Mouse (Mus musculus) midbrain, postnatal 0 days (tissue): Measurements from ENCODE around the gene Cog5. TPM values are rescaled to one million over a fixed set of nuclear protein-coding genes. Genes with fewer than 3 reads are reported as not detected.

Source experiments
- ATAC-seq: fragments of 200-750 bp; cut with Nextera tagmentation; 2 replicates; pipeline ENCODE4 v1.8.0; 2017; ENCODE audit warnings: moderate number of reproducible peaks, mild to moderate bottlenecking, moderate TSS enrichment, moderate library complexity; ENCODE audit not compliant: low FRiP score
- DNase-seq: peaks from one replicate; pipeline ENCODE4 v3.0.0-alpha.2; 2015; ENCODE audit warnings: low spot score
- H3K27ac ChIP-seq: fragments of 300-500 bp; sonication (generic); 2 replicates; pipeline ENCODE4 v1.5.1; 2014; ENCODE audit warnings: low read depth, mild to moderate bottlenecking, low read length, mixed read lengths
- H3K27me3 ChIP-seq: fragments of 300-500 bp; sonication (generic); 2 replicates; pipeline ENCODE4 v1.6.1; 2014; ENCODE audit warnings: low read length, control low read depth, mixed read lengths; ENCODE audit not compliant: insufficient read depth
- H3K36me3 ChIP-seq: fragments of 300-500 bp; sonication (generic); 2 replicates; pipeline ENCODE4 v1.6.1; 2014; ENCODE audit warnings: low read length, control low read depth, mixed read lengths; ENCODE audit not compliant: insufficient read depth
- H3K4me1 ChIP-seq: fragments of 300-500 bp; sonication (generic); 2 replicates; pipeline ENCODE4 v1.6.1; 2014; ENCODE audit warnings: mild to moderate bottlenecking, control low read depth, antibody characterized with exemption, low read length, mixed read lengths; ENCODE audit not compliant: insufficient read depth
- H3K4me2 ChIP-seq: fragments of 300-500 bp; sonication (generic); 2 replicates; pipeline ENCODE4 v1.6.1; 2014; ENCODE audit warnings: low read depth, mild to moderate bottlenecking, low read length, mixed read lengths; ENCODE audit not compliant: poor library complexity, severe bottlenecking
- H3K4me3 ChIP-seq: fragments of 300-500 bp; sonication (generic); 2 replicates; pipeline ENCODE4 v1.5.1; 2014; ENCODE audit warnings: low read depth, mild to moderate bottlenecking, low read length, moderate library complexity
- H3K9ac ChIP-seq: fragments of 300-500 bp; sonication (generic); replicated peaks from 2 replicates; pipeline ENCODE4 v1.6.1; 2014; ENCODE audit warnings: mild to moderate bottlenecking, low read length, moderate library complexity, mixed read lengths; ENCODE audit not compliant: poor library complexity, severe bottlenecking
- H3K9me3 ChIP-seq: fragments of 300-500 bp; sonication (generic); 2 replicates; pipeline ENCODE4 v1.6.1; 2016; ENCODE audit warnings: low read length, control low read depth
- CTCF ChIP-seq: IDR thresholded peaks from 2 replicates; pipeline ENCODE4 v1.5.1; 2016; ENCODE audit warnings: antibody characterized with exemption, mild to moderate bottlenecking
- WGBS: fragments of 180-500 bp; shearing (Covaris S2); extraction: QIAGEN DNeasy Blood & Tissue Kit; methylation state at CpG from one replicate; pipeline ENCODE4 v1.1.7; 2014; 5-methylcytosine and 5-hydroxymethylcytosine counted together
- polyA plus RNA-seq: library from polyadenylated mRNA; unstranded; fragments of >200 nt; fragmentation: Nextera tagmentation; extraction: Ambion mirVana; gene quantifications from 2 replicates; pipeline ENCODE4 v1.2.1, GENCODE M21; 2015
- total RNA-seq: library from RNA; depleted of rRNA; stranded (reverse); fragments of >200 nt; gene quantifications from 2 replicates; pipeline ENCODE4 v1.2.3, GENCODE M21; 2014

The Cog5 gene
- total and polyA plus RNA-seq, 2 experiments from 2014 or later, result 18.8 to 41.1 TPM

GRCm38 (mm10) chr12:31920464-31921405 is 266.1 kb downstream of the Cog5 start:
- Histone ChIP-seq H3K4me1 (no peaks in the 10 kb centered on the region), H3K36me3 (peaks cover 3% of the 10 kb centered on the region; the same call in 1 of the 2 replicates), H3K27ac (no peak overlapping the region), H3K9me3 (no peaks in the 10 kb centered on the region), H3K9ac (no peak overlapping the region), H3K27me3 (no peaks in the 10 kb centered on the region), H3K4me2 (no peak overlapping the region), H3K4me3 (no peak overlapping the region)
- ATAC-seq (no peak), DNase-seq (no peak)
- TF ChIP-seq CTCF, result no peak
- WGBS, result 81% methylated on average over 18 of the region's 18 CpGs

- Histone ChIP-seq H3K9me3 (no peaks in the 10 kb centered on the region), H3K4me2 (no peak overlapping the region), H3K4me1 (no peaks in the 10 kb centered on the region), H3K36me3 (peaks cover 8% of the 10 kb centered on the region), H3K27ac (no peak overlapping the region), H3K9ac (no peak overlapping the region), H3K27me3 (no peaks in the 10 kb centered on the region), H3K4me3 (no peak overlapping the region)
- WGBS, result 79% methylated on average over 3 of the region's 3 CpGs
- no peak for TF ChIP-seq CTCF
- ATAC-seq, result no peak
- DNase-seq, result no peak
These were observed 269.5 kb downstream of the Cog5 start for GRCm38 (mm10) chr12:31924135-31924534.

GRCm38 (mm10) chr12:31925343-31925742 is 270.7 kb downstream of the Cog5 start:
- H3K4me3 ChIP-seq, result no peak overlapping the region
- no peak overlapping the region for H3K4me2 ChIP-seq
- H3K27ac ChIP-seq, result no peak overlapping the region
- no peak for DNase-seq
- H3K9ac ChIP-seq, result no peak overlapping the region
- WGBS, result 86% methylated on average over 6 of the region's 6 CpGs
- no peak for TF ChIP-seq CTCF
- no peaks in the 10 kb centered on the region for H3K4me1 ChIP-seq
- no peaks in the 10 kb centered on the region for H3K27me3 ChIP-seq
- ATAC-seq, result no peak
- no peaks in the 10 kb centered on the region for H3K9me3 ChIP-seq
- H3K36me3 ChIP-seq, result peaks cover 8% of the 10 kb centered on the region

GRCm38 (mm10) chr12:31926661-31927061 is 272.0 kb downstream of the Cog5 start:
- H3K36me3 ChIP-seq, result peaks cover 8% of the 10 kb centered on the region

GRCm38 (mm10) chr12:31928498-31928897 is 273.8 kb downstream of the Cog5 start:
- ATAC-seq (no peak), DNase-seq (no peak)
- Histone ChIP-seq H3K4me2 (no peak overlapping the region), H3K27ac (no peak overlapping the region), H3K4me1 (no peaks in the 10 kb centered on the region), H3K27me3 (no peaks in the 10 kb centered on the region), H3K9me3 (no peaks in the 10 kb centered on the region), H3K4me3 (no peak overlapping the region), H3K9ac (no peak overlapping the region), H3K36me3 (peaks cover 8% of the 10 kb centered on the region)
- TF ChIP-seq CTCF, result no peak
- 88% methylated on average over 3 of the region's 3 CpGs for WGBS

More at GRCm38 (mm10) chr12:31926661-31927061, 272.0 kb downstream of the Cog5 start:
- no peak overlapping the region for H3K27ac ChIP-seq
- ATAC-seq (peak; percentile 79), DNase-seq (peak; percentile 83)
- H3K4me1 ChIP-seq, result no peaks in the 10 kb centered on the region
- peak; percentile 88 for TF ChIP-seq CTCF
- no peaks in the 10 kb centered on the region for H3K27me3 ChIP-seq
- H3K4me3 ChIP-seq, result no peak overlapping the region
- no peak overlapping the region for H3K9ac ChIP-seq
- no peaks in the 10 kb centered on the region for H3K9me3 ChIP-seq
- H3K4me2 ChIP-seq, result no peak overlapping the region
- WGBS, result 40% methylated on average over 4 of the region's 4 CpGs

- ATAC-seq, result no peak; the same call in 1 of the 2 replicates
- peaks cover 14% of the 10 kb centered on the region for H3K36me3 ChIP-seq
These were observed 277.1 kb downstream of the Cog5 start for GRCm38 (mm10) chr12:31931818-31932217.

More at GRCm38 (mm10) chr12:31931818-31932217, 277.1 kb downstream of the Cog5 start:
- Histone ChIP-seq H3K4me3 (no peak overlapping the region), H3K4me1 (no peaks in the 10 kb centered on the region), H3K9me3 (no peaks in the 10 kb centered on the region), H3K27me3 (no peaks in the 10 kb centered on the region), H3K4me2 (no peak overlapping the region), H3K9ac (no peak overlapping the region), H3K27ac (no peak overlapping the region)
- peak; percentile 55 for TF ChIP-seq CTCF
- DNase-seq, result peak; percentile 27
- 99% methylated on average over 3 of the region's 3 CpGs for WGBS
